Mouse (Mus musculus) brain, embryonic 14.5 days (tissue): Measurements from ENCODE around the gene Atp1a1.

Experiments
- CTCF ChIP-seq: fragments of 200-500 bp; IDR thresholded peaks from 2 replicates; pipeline ENCODE4 v1.5.1; 2012; ENCODE audit warnings: inconsistent platforms, mild to moderate bottlenecking, moderate library complexity, borderline replicate concordance; ENCODE audit not compliant: insufficient read depth, insufficient read length; ENCODE audit errors: extremely low read depth
- POLR2A ChIP-seq: fragments of 200-500 bp; IDR thresholded peaks from 2 replicates; pipeline ENCODE4 v1.6.1; 2012; ENCODE audit warnings: mild to moderate bottlenecking, inconsistent platforms, borderline replicate concordance; ENCODE audit not compliant: poor library complexity, insufficient read depth, insufficient read length, severe bottlenecking; ENCODE audit errors: extremely low read depth

- TF ChIP-seq CTCF, result no peak
- TF ChIP-seq POLR2A, result no peak
These were observed 38.8 kb upstream of the Atp1a1 start for GRCm38 (mm10) chr3:101643264-101643663.
